ENCODE assay signal across 24 mouse cellular contexts in the genomic region with DNA sequence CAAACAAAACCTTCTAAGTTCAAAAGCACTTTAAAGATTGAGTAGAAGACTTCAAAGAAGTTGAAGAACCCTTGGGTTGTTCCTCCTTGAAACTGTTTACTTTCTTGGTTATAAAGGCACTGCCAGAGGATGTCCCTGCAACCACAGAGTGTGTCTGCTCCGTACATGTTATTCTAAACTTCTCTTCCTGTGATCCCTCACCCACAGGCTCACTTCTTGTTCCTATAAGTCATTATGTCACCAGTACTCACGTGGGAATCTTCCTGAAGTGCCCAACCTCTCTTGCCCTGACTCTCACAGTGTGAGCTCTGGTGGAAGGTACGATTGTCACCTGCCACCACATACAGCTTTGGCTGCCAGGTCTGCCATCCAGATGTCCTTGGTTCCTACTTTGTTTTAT. TPM values are rescaled to one million over a fixed set of nuclear protein-coding genes. Genes with fewer than 3 reads are reported as not detected.
DNase-seq lines count a peak whose midpoint lies in the region; ATAC-seq and TF ChIP-seq lines count a peak whose summit lies in the region.
"Had no signal": no experiment of that assay in that cellular context is flagged by ENCODE, and none has a peak within 500 bp of the region (broad histone marks: within the 10 kb centered on the region; RNA-seq: fewer than 3 reads in every experiment).

No protein-coding gene starts in this region.

- H3K9ac ChIP-seq in lung, postnatal 0 days (replicated peaks; ENCODE audit: low read depth): no peak overlapping the region
- H3K9ac ChIP-seq in midbrain, embryonic 14.5 days (replicated peaks; ENCODE audit: low read length): no peak overlapping the region
- H3K9ac ChIP-seq: forebrain, postnatal 0 days; heart, embryonic 12.5 days; hindbrain, embryonic 14.5 days; liver, embryonic 15.5 days had no signal

- no peak overlapping the region for H3K4me3 ChIP-seq in lung, postnatal 0 days (ENCODE audit: low read depth, low read length)
- H3K4me3 ChIP-seq in midbrain, embryonic 14.5 days (replicated peaks; ENCODE audit: low read depth, low read length): no peak overlapping the region
- H3K4me3 ChIP-seq: forebrain, embryonic 10.5 days; heart, embryonic 12.5 days; liver, embryonic 15.5 days had no signal

- no peak overlapping the region for H3K27ac ChIP-seq in lung, postnatal 0 days (ENCODE audit: low read length)
- H3K27ac ChIP-seq in midbrain, embryonic 14.5 days (replicated peaks; ENCODE audit: low read depth, low read length): no peak overlapping the region
- H3K27ac ChIP-seq: forebrain, embryonic 10.5 days; hindbrain, embryonic 14.5 days; kidney, postnatal 0 days; liver, embryonic 15.5 days; stomach, postnatal 0 days had no signal

- no peaks in the 10 kb centered on the region for H3K9me3 ChIP-seq in lung, postnatal 0 days (ENCODE audit: low read length)
- H3K9me3 ChIP-seq in midbrain, embryonic 14.5 days (ENCODE audit: control insufficient read depth, low read length): no peaks in the 10 kb centered on the region
- H3K9me3 ChIP-seq: forebrain, embryonic 10.5 days; heart, embryonic 12.5 days; liver, embryonic 15.5 days had no signal

- peak; percentile 40; the same call in 1 of the 2 replicates for TF ChIP-seq EP300 in lung, postnatal 0 days (IDR thresholded peaks at IDR 0.05)

- no peaks in the 10 kb centered on the region for H3K27me3 ChIP-seq in lung, postnatal 0 days (replicated peaks; ENCODE audit: insufficient read depth, low read length)
- no peaks in the 10 kb centered on the region for H3K27me3 ChIP-seq in midbrain, embryonic 14.5 days (ENCODE audit: control insufficient read depth, insufficient read depth, low read length)
- H3K27me3 ChIP-seq: CH12.LX; liver, embryonic 15.5 days had no signal

- ATAC-seq in activated CD4-positive, CD25-positive, alpha-beta regulatory T cell, adult 4 months: peak; percentile 63
- peak; percentile 85 for ATAC-seq in lung, postnatal 0 days
- ATAC-seq in megakaryocyte progenitor cell, adult 5-6 weeks (replicated peaks; ENCODE audit: poor library complexity): peak; percentile 85
- ATAC-seq in midbrain, embryonic 14.5 days (ENCODE audit: low FRiP score, low TSS enrichment): no peak
- ATAC-seq: forebrain, postnatal 0 days; midbrain, embryonic 16.5 days had no signal

- 0 out of 2 replicates have a peak, but pooled peaks cover 4% of the 10 kb centered on the region for H3K4me1 ChIP-seq in lung, postnatal 0 days (ENCODE audit: insufficient read depth, low read depth, low read length)
- no peaks in the 10 kb centered on the region for H3K4me1 ChIP-seq in midbrain, embryonic 14.5 days (ENCODE audit: control insufficient read depth, insufficient read depth, low read length)
- H3K4me1 ChIP-seq: forebrain, embryonic 10.5 days; liver, embryonic 15.5 days had no signal

- no peaks in the 10 kb centered on the region for H3K36me3 ChIP-seq in lung, postnatal 0 days (ENCODE audit: insufficient read depth, low read length)
- H3K36me3 ChIP-seq in midbrain, embryonic 14.5 days (ENCODE audit: control insufficient read depth, insufficient read depth, low read length): no peaks in the 10 kb centered on the region
- H3K36me3 ChIP-seq: forebrain, embryonic 10.5 days; heart, embryonic 12.5 days; liver, embryonic 15.5 days had no signal

- H3K4me2 ChIP-seq in lung, postnatal 0 days (replicated peaks; ENCODE audit: low read depth, low read length): no peak overlapping the region
- H3K4me2 ChIP-seq in midbrain, embryonic 14.5 days (ENCODE audit: low read length): no peak overlapping the region
- H3K4me2 ChIP-seq: heart, embryonic 12.5 days; hindbrain, embryonic 14.5 days; liver, embryonic 15.5 days had no signal

- WGBS in lung, postnatal 0 days: 9% methylated on average over 3 of the region's 3 CpGs
- WGBS in midbrain, embryonic 14.5 days: 71% methylated on average over 3 of the region's 3 CpGs

- TF ChIP-seq CTCF in lung, postnatal 0 days (IDR thresholded peaks at IDR 0.05): no peak

- DNase-seq in CD4-positive, CD25-positive, alpha-beta regulatory T cell, adult 2 months (ENCODE audit: low read depth, low spot score): peak; percentile 20
- peak; percentile 86 for DNase-seq in lung, postnatal 0 days (ENCODE audit: low spot score)
- no peak for DNase-seq in adrenal gland, postnatal 14 days
- no peak for DNase-seq in midbrain, embryonic 14.5 days
- DNase-seq in right cerebral cortex, postnatal 14 days: no peak
- DNase-seq: cerebellum, adult 9-11 months; forebrain, postnatal 0 days; heart, postnatal 14 days; kidney, adult 18-20 months had no signal

RNA-seq across cellular contexts. Expression of gene Tigd4, which starts 28.7 kb away (rescaled TPM):
- not detected for polyA plus RNA-seq in activated CD4-positive, CD25-positive, alpha-beta regulatory T cell, adult 4 months (2017; shearing (Covaris generic))
- polyA plus RNA-seq in lung, postnatal 0 days (2015; fragmentation: Nextera tagmentation; extraction: Ambion mirVana): 0.04 and 0.05 TPM in 2 replicates
- not detected in 2 replicates for total RNA-seq in megakaryocyte progenitor cell, adult 5-6 weeks (2015)
- total RNA-seq in megakaryocyte progenitor cell, adult 5-6 weeks (2017): not detected in 2 replicates
- 0.11 TPM in 1 of 2 replicates, not detected in the other for total RNA-seq in adrenal gland, postnatal 14 days (2021)
- polyA plus RNA-seq in midbrain, embryonic 14.5 days (2014; fragmentation: Nextera tagmentation; extraction: Ambion mirVana): not detected in 2 replicates
- total RNA-seq: CH12.LX; forebrain, postnatal 0 days; layer of hippocampus, postnatal 25 days; left cerebral cortex, postnatal 14 days; MEL; neutrophil, adult 5-6 weeks had no signal
- polyA plus RNA-seq: forebrain, postnatal 0 days; heart, embryonic 12.5 days; hindbrain, embryonic 14.5 days; midbrain, embryonic 16.5 days; thymus, postnatal 0 days had no signal

RNA-seq across cellular contexts. Expression of gene Arfip1, which starts 39.6 kb away (rescaled TPM):
- polyA plus RNA-seq in activated CD4-positive, CD25-positive, alpha-beta regulatory T cell, adult 4 months (2017; shearing (Covaris generic)): 10 to 100 TPM; 39.7 to 49.0 TPM
- polyA plus RNA-seq in lung, postnatal 0 days (2015; fragmentation: Nextera tagmentation; extraction: Ambion mirVana): 60.8 and 64.0 TPM in 2 replicates
- total RNA-seq in megakaryocyte progenitor cell, adult 5-6 weeks (2015): 20.8 and 21.3 TPM in 2 replicates
- total RNA-seq in megakaryocyte progenitor cell, adult 5-6 weeks (2017): 32.4 and 33.8 TPM in 2 replicates
- 47.2 and 47.6 TPM in 2 replicates for total RNA-seq in adrenal gland, postnatal 14 days (2021)
- 18.0 and 27.3 TPM in 2 replicates for polyA plus RNA-seq in midbrain, embryonic 14.5 days (2014; fragmentation: Nextera tagmentation; extraction: Ambion mirVana)

RNA-seq across cellular contexts. Expression of gene Tmem154, which starts 44.0 kb away (rescaled TPM):
- polyA plus RNA-seq in activated CD4-positive, CD25-positive, alpha-beta regulatory T cell, adult 4 months (2017; shearing (Covaris generic)): 100 to 1,000 TPM; 124 to 153 TPM
- 4.6 and 6.3 TPM in 2 replicates for polyA plus RNA-seq in lung, postnatal 0 days (2015; fragmentation: Nextera tagmentation; extraction: Ambion mirVana)
- 9.9 and 10.6 TPM in 2 replicates for total RNA-seq in megakaryocyte progenitor cell, adult 5-6 weeks (2015)
- 4.0 and 4.6 TPM in 2 replicates for total RNA-seq in megakaryocyte progenitor cell, adult 5-6 weeks (2017)
- total RNA-seq in adrenal gland, postnatal 14 days (2021): 4.0 and 4.6 TPM in 2 replicates
- polyA plus RNA-seq in midbrain, embryonic 14.5 days (2014; fragmentation: Nextera tagmentation; extraction: Ambion mirVana): 1.0 and 1.1 TPM in 2 replicates

Comparison
In these comparisons a context has a peak if more than half of its experiments do, and no peak if none do; other contexts are left out.
1. DNase-seq: peak in CD4-positive, CD25-positive, alpha-beta regulatory T cell, adult 2 months (single experiment) and lung, postnatal 0 days (single experiment); none in adrenal gland, postnatal 14 days (single experiment), midbrain, embryonic 14.5 days (single experiment) and right cerebral cortex, postnatal 14 days (single experiment).
2. RNA of gene Tmem154, which starts 44.0 kb away (polyA plus RNA-seq): 124 to 153 TPM in activated CD4-positive, CD25-positive, alpha-beta regulatory T cell, adult 4 months; 4.6 to 6.3 TPM in lung, postnatal 0 days and 1.0 to 1.1 TPM in midbrain, embryonic 14.5 days; every median in the first group is over 10 times any median in the second.